Mouse (Mus musculus): Measurements from ENCODE around the gene Gm42715.

DNA sequence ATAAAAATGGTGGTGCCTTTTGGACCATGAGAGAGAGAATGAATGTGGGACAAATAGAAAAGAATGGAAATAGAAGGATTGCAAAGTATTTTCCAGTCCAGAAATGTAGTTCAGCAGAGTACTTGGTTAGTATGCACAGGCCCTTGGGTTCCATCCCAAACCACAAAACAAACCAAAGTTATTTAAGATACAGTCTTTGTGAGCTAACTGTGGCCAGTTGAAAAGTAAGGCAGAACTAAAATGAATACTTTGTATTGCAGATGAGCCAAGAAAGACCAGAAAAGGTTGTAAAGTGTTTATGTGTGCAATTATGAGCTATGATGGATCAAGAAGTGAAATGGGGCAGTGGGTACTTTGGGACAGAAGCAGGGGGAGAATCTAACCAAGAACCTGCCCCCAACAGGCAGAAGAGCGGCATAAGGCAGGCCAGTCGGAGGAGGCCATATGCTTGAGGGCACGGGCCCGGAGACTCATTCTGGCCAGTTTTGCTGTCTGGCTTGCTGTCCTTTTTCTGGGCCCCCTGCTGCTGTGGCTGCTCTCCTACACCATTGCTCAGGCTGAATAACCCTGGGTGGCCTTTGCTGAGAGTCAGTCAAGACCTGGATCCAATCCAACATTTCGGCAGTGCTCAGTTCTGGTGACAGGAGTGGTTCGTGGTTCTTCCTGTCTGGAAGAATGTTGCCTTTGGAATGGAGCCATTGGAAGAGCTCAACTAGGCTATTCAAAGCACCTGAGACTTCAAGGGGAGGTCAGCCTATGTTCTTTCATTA, 45.2 kb downstream of the Gm42715 start:
- TF ChIP-seq POLR2A (IDR thresholded peaks at IDR 0.05; ENCODE audit: low read depth, low read length) (no peak), CTCF (IDR thresholded peaks at IDR 0.05; ENCODE audit: extremely low read depth, insufficient read length, insufficient replicate concordance, low read depth, low read length) (no peak)

All from small intestine, adult 2 months (tissue).